Mouse (Mus musculus): ENCODE results near the gene Cd22. TPM values are rescaled to one million over a fixed set of nuclear protein-coding genes. Genes with fewer than 3 reads are reported as not detected.
A peak's percentile ranks its signal among the peaks of the same experiment; 100 is the strongest.

Cd22 gene
- polyA plus RNA-seq, 1 experiment = 8.5 TPM

- no peaks in the 10 kb centered on the region for H3K27me3 ChIP-seq (ENCODE audit: control insufficient read depth, insufficient read depth, low read length)
- H3K4me1 ChIP-seq (replicated peaks; ENCODE audit: control insufficient read depth, insufficient read depth, low read length) = no peaks in the 10 kb centered on the region
- no peak overlapping the region for H3K27ac ChIP-seq (ENCODE audit: control insufficient read depth, insufficient read depth, low read length)
- H3K36me3 ChIP-seq (ENCODE audit: control insufficient read depth, insufficient read depth, low read length) = no peaks in the 10 kb centered on the region
- peak; percentile 65 for DNase-seq
- no peak overlapping the region for H3K4me3 ChIP-seq (ENCODE audit: control insufficient read depth, insufficient read depth, low read length)
- no peak for TF ChIP-seq POLR2A (IDR thresholded peaks at IDR 0.05; ENCODE audit: control insufficient read depth, extremely low read depth, insufficient read depth, low read length, poor library complexity)
- peak; percentile 73; the same call in 1 of the 2 replicates for TF ChIP-seq CTCF (IDR thresholded peaks at IDR 0.05; ENCODE audit: borderline replicate concordance, control insufficient read depth, extremely low read depth, insufficient read depth, low read length, poor library complexity)
These were observed 20.9 kb downstream of the Cd22 start for GRCm38 (mm10) chr7:30859290-30859634.

DNA sequence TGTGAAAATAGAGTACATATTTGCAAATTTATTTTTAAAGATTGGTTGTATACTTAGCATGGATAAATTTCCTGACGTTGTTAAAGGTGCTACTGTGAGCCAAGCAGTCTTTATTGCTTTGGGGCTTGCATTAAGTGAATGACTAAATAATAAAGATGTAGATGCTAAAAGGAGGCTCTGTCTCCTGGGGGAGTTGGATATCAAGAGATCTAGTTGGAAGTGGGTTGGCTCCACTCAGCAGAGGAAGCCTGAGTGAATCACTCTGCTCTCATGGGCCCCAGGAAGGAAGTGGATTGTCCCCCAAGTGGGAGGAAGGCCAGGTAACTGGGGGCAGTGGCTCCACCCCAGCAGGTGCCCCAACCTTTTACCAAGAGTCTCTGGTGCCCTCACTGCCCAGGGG is 22.4 kb downstream of the Cd22 start:
- Histone ChIP-seq H3K4me3 (ENCODE audit: control insufficient read depth, insufficient read depth, low read length) (no peak overlapping the region), H3K27me3 (ENCODE audit: control insufficient read depth, insufficient read depth, low read length) (no peaks in the 10 kb centered on the region), H3K4me1 (replicated peaks; ENCODE audit: control insufficient read depth, insufficient read depth, low read length) (no peaks in the 10 kb centered on the region), H3K36me3 (ENCODE audit: control insufficient read depth, insufficient read depth, low read length) (no peaks in the 10 kb centered on the region), H3K27ac (ENCODE audit: control insufficient read depth, insufficient read depth, low read length) (no peak overlapping the region)
- DNase-seq = no peak
- WGBS = 53% methylated on average over 1 of the region's 1 CpGs
- TF ChIP-seq POLR2A (IDR thresholded peaks at IDR 0.05; ENCODE audit: control insufficient read depth, extremely low read depth, insufficient read depth, low read length, poor library complexity) (no peak), CTCF (IDR thresholded peaks at IDR 0.05; ENCODE audit: borderline replicate concordance, control insufficient read depth, extremely low read depth, insufficient read depth, low read length, poor library complexity) (no peak)

- Histone ChIP-seq H3K36me3 (ENCODE audit: control insufficient read depth, insufficient read depth, low read length) (no peaks in the 10 kb centered on the region), H3K4me3 (ENCODE audit: control insufficient read depth, insufficient read depth, low read length) (no peak within 1 kb of the TSS), H3K4me1 (replicated peaks; ENCODE audit: control insufficient read depth, insufficient read depth, low read length) (no peaks in the 10 kb centered on the region), H3K27me3 (ENCODE audit: control insufficient read depth, insufficient read depth, low read length) (no peaks in the 10 kb centered on the region), H3K27ac (ENCODE audit: control insufficient read depth, insufficient read depth, low read length) (no peak within 1 kb of the TSS)
- no peak for DNase-seq
- TF ChIP-seq POLR2A (IDR thresholded peaks at IDR 0.05; ENCODE audit: control insufficient read depth, extremely low read depth, insufficient read depth, low read length, poor library complexity) = no peak
- TF ChIP-seq CTCF (IDR thresholded peaks at IDR 0.05; ENCODE audit: borderline replicate concordance, control insufficient read depth, extremely low read depth, insufficient read depth, low read length, poor library complexity) = no peak
- 83% methylated on average over 6 of the region's 6 CpGs for WGBS
These were observed 24.1 kb downstream of the Cd22 start, which contains the start of gene Ffar3 for GRCm38 (mm10) chr7:30856078-30856477. Ffar3 (minus strand) TSS chr7:30856178.

- Histone ChIP-seq H3K4me3 (ENCODE audit: control insufficient read depth, insufficient read depth, low read length) (no peak overlapping the region), H3K4me1 (replicated peaks; ENCODE audit: control insufficient read depth, insufficient read depth, low read length) (no peaks in the 10 kb centered on the region), H3K36me3 (ENCODE audit: control insufficient read depth, insufficient read depth, low read length) (no peaks in the 10 kb centered on the region), H3K27ac (ENCODE audit: control insufficient read depth, insufficient read depth, low read length) (no peak overlapping the region), H3K27me3 (ENCODE audit: control insufficient read depth, insufficient read depth, low read length) (no peaks in the 10 kb centered on the region)
- 95% methylated on average over 1 of the region's 1 CpGs for WGBS
- DNase-seq = no peak
- no peak for TF ChIP-seq CTCF (IDR thresholded peaks at IDR 0.05; ENCODE audit: borderline replicate concordance, control insufficient read depth, extremely low read depth, insufficient read depth, low read length, poor library complexity)
- no peak for TF ChIP-seq POLR2A (IDR thresholded peaks at IDR 0.05; ENCODE audit: control insufficient read depth, extremely low read depth, insufficient read depth, low read length, poor library complexity)
These were observed 28.7 kb downstream of the Cd22 start for GRCm38 (mm10) chr7:30851421-30851820.

- TF ChIP-seq POLR2A (IDR thresholded peaks at IDR 0.05; ENCODE audit: control insufficient read depth, extremely low read depth, insufficient read depth, low read length, poor library complexity) (no peak), CTCF (IDR thresholded peaks at IDR 0.05; ENCODE audit: borderline replicate concordance, control insufficient read depth, extremely low read depth, insufficient read depth, low read length, poor library complexity) (no peak)
- Histone ChIP-seq H3K27me3 (ENCODE audit: control insufficient read depth, insufficient read depth, low read length) (no peaks in the 10 kb centered on the region), H3K4me3 (ENCODE audit: control insufficient read depth, insufficient read depth, low read length) (no peak overlapping the region), H3K4me1 (replicated peaks; ENCODE audit: control insufficient read depth, insufficient read depth, low read length) (no peaks in the 10 kb centered on the region), H3K36me3 (ENCODE audit: control insufficient read depth, insufficient read depth, low read length) (no peaks in the 10 kb centered on the region), H3K27ac (ENCODE audit: control insufficient read depth, insufficient read depth, low read length) (no peak overlapping the region)
- 96% methylated on average over 6 of the region's 6 CpGs for WGBS
- DNase-seq = no peak
These were observed 32.2 kb downstream of the Cd22 start for GRCm38 (mm10) chr7:30847934-30848333.

- no peak for DNase-seq
- 88% methylated on average over 5 of the region's 5 CpGs for WGBS
- Histone ChIP-seq H3K27me3 (ENCODE audit: control insufficient read depth, insufficient read depth, low read length) (no peaks in the 10 kb centered on the region), H3K4me3 (ENCODE audit: control insufficient read depth, insufficient read depth, low read length) (no peak overlapping the region), H3K4me1 (replicated peaks; ENCODE audit: control insufficient read depth, insufficient read depth, low read length) (no peaks in the 10 kb centered on the region), H3K27ac (ENCODE audit: control insufficient read depth, insufficient read depth, low read length) (no peak overlapping the region), H3K36me3 (ENCODE audit: control insufficient read depth, insufficient read depth, low read length) (no peaks in the 10 kb centered on the region)
- TF ChIP-seq POLR2A (IDR thresholded peaks at IDR 0.05; ENCODE audit: control insufficient read depth, extremely low read depth, insufficient read depth, low read length, poor library complexity) = no peak
These were observed 32.8 kb downstream of the Cd22 start for GRCm38 (mm10) chr7:30847386-30847785.

- 59% methylated on average over 2 of the region's 2 CpGs for WGBS
- Histone ChIP-seq H3K36me3 (ENCODE audit: control insufficient read depth, insufficient read depth, low read length) (no peaks in the 10 kb centered on the region), H3K27ac (ENCODE audit: control insufficient read depth, insufficient read depth, low read length) (no peak overlapping the region), H3K4me3 (ENCODE audit: control insufficient read depth, insufficient read depth, low read length) (no peak overlapping the region), H3K27me3 (ENCODE audit: control insufficient read depth, insufficient read depth, low read length) (no peaks in the 10 kb centered on the region), H3K4me1 (replicated peaks; ENCODE audit: control insufficient read depth, insufficient read depth, low read length) (no peaks in the 10 kb centered on the region)
- DNase-seq = no peak
- TF ChIP-seq CTCF (IDR thresholded peaks at IDR 0.05; ENCODE audit: borderline replicate concordance, control insufficient read depth, extremely low read depth, insufficient read depth, low read length, poor library complexity) (no peak), POLR2A (IDR thresholded peaks at IDR 0.05; ENCODE audit: control insufficient read depth, extremely low read depth, insufficient read depth, low read length, poor library complexity) (no peak)
These were observed 33.6 kb downstream of the Cd22 start for GRCm38 (mm10) chr7:30846505-30847053.

Data from thymus, adult 2 months (tissue).